Mouse (Mus musculus) cortical plate, adult 2 months (tissue): ENCODE measurements around the gene Gm10645. TPM values are rescaled to one million over a fixed set of nuclear protein-coding genes. Genes with fewer than 3 reads are reported as not detected.

Experiments used
- H3K27ac ChIP-seq: fragments of 200-500 bp; 2 replicates; pipeline ENCODE4 v1.5.1; 2012; ENCODE audit warnings: low read length, control low read depth, inconsistent platforms; ENCODE audit not compliant: insufficient read depth
- H3K4me1 ChIP-seq: fragments of 200-500 bp; 2 replicates; pipeline ENCODE4 v1.6.1; 2011; ENCODE audit warnings: low read length; ENCODE audit not compliant: control insufficient read depth, insufficient read depth
- H3K4me3 ChIP-seq: fragments of 200-500 bp; 2 replicates; pipeline ENCODE4 v1.5.1; 2011; ENCODE audit warnings: mild to moderate bottlenecking, low read length, control low read depth; ENCODE audit not compliant: insufficient read depth
- CTCF ChIP-seq: fragments of 200-500 bp; IDR thresholded peaks from 2 replicates; pipeline ENCODE4 v1.5.1; 2011; ENCODE audit warnings: mild to moderate bottlenecking, control low read depth, low read length; ENCODE audit not compliant: insufficient read depth; ENCODE audit errors: extremely low read depth
- POLR2A ChIP-seq: fragments of 200-500 bp; IDR thresholded peaks from 2 replicates; pipeline ENCODE4 v1.6.1; 2011; ENCODE audit warnings: mild to moderate bottlenecking, low read length, control low read depth; ENCODE audit not compliant: insufficient read depth; ENCODE audit errors: extremely low read depth
- polyA plus RNA-seq: library from polyadenylated mRNA; depleted of rRNA; stranded (reverse); fragments of >200 nt; gene quantifications from 2 replicates; pipeline ENCODE4 v1.2.3, GENCODE M21; 2012

Gm10645 gene
- polyA plus RNA-seq, 1 experiment, result 3.4 TPM

DNA sequence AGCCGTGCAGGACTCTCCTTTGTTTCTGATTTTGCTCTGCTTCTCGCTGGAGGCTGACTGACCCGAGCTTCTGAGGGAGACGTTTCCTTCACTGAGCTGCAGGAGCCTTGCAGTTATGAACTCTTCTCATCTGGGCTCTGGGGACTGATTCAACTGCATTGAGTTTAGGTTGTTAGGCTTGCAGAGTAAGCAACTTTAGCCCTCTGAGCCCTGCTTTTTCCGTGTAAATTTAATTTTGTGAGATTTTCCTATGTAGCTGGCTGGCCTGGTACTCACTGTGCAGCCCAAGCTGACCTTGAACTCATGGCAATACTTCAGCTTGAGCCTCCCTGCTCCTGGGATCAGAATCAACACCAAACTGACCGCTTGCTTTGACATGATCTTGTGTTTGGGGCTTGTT is 4.9 kb upstream of the Gm10645 start:
- Histone ChIP-seq H3K4me1 (peaks cover 5% of the 10 kb centered on the region), H3K4me3 (no peak overlapping the region), H3K27ac (no peak overlapping the region)
- TF ChIP-seq CTCF, result no peak
- TF ChIP-seq POLR2A, result no peak

DNA sequence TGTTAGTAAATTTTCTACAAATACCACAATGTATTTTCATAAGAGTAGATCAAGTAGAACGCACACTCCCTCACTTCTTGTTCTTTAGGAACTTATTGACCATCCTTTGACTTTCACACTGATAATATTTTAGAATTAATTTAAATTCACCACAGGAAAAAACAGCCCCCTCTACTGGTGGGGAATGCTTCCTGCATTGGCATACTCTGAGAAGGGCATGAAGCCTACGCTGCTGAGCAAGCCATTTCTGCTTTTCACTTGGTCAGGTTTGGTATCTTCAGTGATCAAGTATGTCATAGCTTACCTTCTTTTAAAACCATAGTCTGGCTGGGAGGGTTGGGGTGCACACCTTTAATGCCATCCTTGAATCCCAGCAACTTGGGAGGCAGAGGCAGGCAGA is 3.7 kb upstream of the Gm10645 start:
- H3K27ac ChIP-seq, result no peak overlapping the region
- H3K4me3 ChIP-seq, result no peak overlapping the region
- H3K4me1 ChIP-seq, result peaks cover 3% of the 10 kb centered on the region; the same call in 1 of the 2 replicates
- TF ChIP-seq CTCF (peak; percentile 33), POLR2A (no peak)

DNA sequence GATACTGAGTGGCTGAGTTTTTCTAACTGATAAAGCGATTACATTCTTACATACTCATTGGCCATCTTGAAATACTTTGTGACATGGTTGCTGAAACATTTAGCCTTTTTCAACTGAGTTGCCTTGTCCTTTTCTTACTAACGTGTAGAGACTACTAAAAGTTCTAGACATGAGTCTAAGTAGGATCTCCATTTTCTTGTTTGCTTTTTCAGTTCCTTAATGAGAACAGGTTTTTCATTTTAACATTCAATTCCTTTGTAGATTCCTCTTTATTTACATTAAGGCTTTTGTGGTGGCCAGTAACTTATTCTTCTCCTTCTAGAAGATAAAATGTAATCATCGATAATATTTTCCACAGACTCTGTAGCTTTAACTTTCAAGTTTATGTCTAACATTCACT is 3.2 kb upstream of the Gm10645 start:
- no peak overlapping the region for H3K27ac ChIP-seq
- H3K4me3 ChIP-seq, result no peak overlapping the region
- TF ChIP-seq POLR2A (no peak), CTCF (no peak)
- peaks cover 4% of the 10 kb centered on the region; the same call in 1 of the 2 replicates for H3K4me1 ChIP-seq

DNA sequence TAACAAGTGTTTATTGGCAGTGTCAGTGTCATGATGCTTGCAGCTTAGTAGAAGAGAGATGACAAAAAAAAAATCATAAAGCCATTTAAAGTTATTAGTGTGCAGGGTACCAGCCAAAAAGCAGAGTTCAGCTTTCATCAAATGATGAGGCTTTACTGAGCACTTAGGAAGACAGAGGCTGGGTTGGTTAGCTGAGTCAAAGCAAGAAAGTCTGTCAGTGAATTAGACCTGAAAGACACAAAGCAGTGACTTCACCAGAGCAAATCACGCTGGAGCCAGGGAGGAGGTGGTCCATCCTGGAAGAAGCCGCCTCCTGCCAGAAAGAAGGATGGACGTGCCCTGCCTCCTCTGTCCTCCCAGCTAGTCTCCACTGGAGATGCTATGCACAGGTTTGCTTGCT is 2.0 kb upstream of the Gm10645 start:
- TF ChIP-seq CTCF (no peak), POLR2A (no peak)
- Histone ChIP-seq H3K27ac (no peak overlapping the region), H3K4me1 (peaks cover 4% of the 10 kb centered on the region; the same call in 1 of the 2 replicates), H3K4me3 (peak overlapping the region; percentile 62; the same call in 1 of the 2 replicates)

DNA sequence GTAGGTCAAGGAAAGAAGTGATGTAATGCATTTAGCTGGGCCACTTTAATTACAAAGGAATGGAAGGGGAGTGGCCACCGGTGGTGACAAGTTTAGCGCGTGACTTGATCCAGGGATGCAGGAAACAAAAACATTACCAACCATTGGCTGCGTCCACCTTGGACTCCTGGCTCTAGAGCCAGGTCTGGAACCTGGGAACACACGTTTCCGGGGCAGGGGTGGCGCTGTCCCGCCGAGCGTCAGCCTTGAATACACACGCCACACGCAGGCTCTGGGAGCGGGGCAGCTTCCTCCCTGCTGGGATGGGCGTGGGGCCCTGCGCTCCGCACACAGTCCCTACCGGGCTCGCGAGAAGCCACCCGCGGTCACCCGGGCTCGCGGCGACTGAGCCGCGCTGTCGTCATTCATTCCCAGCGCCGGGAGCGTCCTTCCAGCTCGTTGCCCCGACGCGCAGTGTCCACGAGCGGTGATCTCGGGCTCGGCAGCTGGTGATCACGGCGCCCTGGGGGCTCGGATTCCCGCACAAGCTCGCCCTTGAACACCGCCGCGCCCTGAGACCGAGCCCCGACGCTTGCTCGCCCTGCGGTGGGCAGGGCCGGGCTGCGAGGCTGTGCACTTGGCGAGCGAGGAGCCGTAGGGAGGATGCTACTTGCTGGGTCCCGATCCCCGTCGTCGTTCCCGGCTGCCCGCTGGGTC is 587 bp downstream of the Gm10645 start, which contains the start of gene Tbc1d9:
TSS of gene Tbc1d9 (plus strand) at position 118 of the 696 bp plus-strand sequence.
- Histone ChIP-seq H3K27ac (peak within 1 kb of the TSS; percentile 96), H3K4me3 (peak within 1 kb of the TSS; percentile 62), H3K4me1 (peaks cover 4% of the 10 kb centered on the region; the same call in 1 of the 2 replicates)
- TF ChIP-seq CTCF, result no peak
- peak; percentile 82 for TF ChIP-seq POLR2A

DNA sequence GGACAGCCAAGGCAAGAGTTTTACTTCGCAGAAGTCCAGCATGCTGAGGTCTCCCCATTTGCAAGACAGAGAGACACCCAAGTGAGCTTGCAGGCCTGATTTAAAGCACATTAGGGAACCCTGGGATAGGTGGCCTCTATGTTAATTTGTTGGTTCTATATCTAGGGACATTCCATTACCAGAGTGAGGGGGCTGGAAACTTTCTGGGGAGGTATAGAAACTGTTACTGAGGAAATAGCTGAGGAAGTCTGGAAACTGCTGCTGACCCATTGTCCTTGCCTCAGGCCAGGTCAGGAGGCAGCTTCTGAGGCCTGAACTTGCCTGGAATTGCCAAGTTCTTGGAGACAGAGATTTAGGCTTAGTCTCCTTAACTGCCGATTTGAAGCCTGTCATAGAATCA is 5.4 kb downstream of the Gm10645 start:
- TF ChIP-seq POLR2A, result no peak
- TF ChIP-seq CTCF, result no peak
- Histone ChIP-seq H3K4me3 (no peak overlapping the region), H3K27ac (no peak overlapping the region), H3K4me1 (peaks cover 1% of the 10 kb centered on the region; the same call in 1 of the 2 replicates)

DNA sequence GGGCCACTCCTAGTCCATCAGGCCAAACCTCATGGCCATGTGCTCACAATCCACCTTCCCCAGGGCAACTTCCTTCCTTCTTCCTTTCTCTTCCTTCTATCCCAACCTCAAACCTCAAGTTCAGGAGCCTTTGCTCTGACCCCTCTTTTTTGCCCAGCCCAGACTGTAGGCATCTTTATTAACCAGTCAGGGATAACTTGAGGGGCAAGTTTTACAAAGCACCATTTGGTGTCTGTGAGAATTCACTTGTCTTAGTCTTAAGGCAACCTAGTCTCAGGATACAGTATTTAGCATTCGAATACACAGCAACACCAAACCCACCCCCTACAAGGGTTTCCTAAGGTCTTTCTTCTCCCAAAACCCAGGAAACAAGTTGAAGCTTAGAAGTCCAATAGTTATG is 6.4 kb downstream of the Gm10645 start:
- Histone ChIP-seq H3K4me3 (no peak overlapping the region), H3K4me1 (peaks cover 1% of the 10 kb centered on the region; the same call in 1 of the 2 replicates), H3K27ac (no peak overlapping the region)
- no peak for TF ChIP-seq POLR2A
- TF ChIP-seq CTCF, result no peak

DNA sequence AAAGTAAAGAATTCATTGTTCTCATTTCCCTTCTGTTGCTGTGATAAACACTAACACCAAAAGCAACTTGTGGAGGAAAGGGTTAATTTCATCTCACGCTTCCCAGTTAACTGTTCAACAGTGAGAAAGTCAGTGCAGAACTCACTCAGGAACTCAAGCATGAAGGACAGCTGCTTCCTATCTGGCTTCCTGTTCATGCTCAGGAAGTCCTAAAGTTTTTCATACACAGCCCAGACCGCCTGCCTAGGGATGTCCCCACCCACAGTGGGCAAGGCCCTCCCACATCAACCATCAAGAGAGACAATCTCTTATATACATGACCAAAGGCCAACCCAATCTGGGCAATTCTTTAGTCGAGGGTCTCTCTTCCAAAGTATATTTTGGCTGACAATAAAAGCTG is 7.0 kb downstream of the Gm10645 start:
- no peak for TF ChIP-seq CTCF
- TF ChIP-seq POLR2A, result no peak

DNA sequence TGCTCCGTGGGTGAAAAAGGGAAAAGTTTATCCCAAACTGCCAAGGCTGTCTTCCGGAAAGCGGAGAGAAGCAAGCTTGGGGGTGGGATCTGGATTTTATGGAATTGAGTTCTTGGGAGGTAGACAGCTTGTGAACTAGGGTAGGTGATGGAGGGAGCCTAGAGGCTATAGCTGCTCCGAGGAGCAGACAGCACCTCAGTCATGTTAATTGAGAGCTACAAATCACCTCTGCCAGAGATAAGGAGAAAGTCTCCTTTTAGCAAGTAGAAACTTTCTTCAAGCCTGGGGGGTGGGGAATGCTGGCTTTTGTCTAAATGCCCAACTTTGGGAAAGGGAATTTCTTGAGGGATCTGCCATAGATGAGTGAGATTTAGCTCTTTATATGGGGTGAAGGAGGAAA is 10.9 kb downstream of the Gm10645 start:
- no peaks in the 10 kb centered on the region for H3K4me1 ChIP-seq
- TF ChIP-seq CTCF (no peak), POLR2A (no peak)
- no peak overlapping the region for H3K27ac ChIP-seq
- H3K4me3 ChIP-seq, result no peak overlapping the region

More for the DNA sequence above, 7.0 kb downstream of the Gm10645 start:
- Histone ChIP-seq H3K27ac (no peak overlapping the region), H3K4me3 (no peak overlapping the region), H3K4me1 (no peaks in the 10 kb centered on the region)

DNA sequence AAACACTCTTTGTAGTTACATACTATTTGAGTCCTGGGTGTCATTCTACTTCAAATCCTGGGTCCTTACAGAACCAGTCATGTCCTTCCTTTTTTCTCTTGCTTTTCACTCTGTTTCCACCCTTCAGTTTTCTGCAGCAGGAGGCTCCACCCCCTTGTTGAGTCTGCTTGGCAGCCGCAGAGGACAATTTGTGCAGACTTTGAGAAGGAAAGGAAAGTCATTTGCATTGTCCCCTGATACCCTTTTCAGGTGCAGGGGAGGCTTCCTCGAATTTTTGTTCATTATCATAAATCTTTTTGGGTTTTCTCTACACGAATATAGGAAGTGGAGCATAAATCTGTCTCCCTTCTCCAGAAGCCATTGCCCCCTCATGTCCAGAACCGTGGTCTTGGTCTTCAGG is 13.5 kb downstream of the Gm10645 start:
- no peak overlapping the region for H3K4me3 ChIP-seq
- H3K27ac ChIP-seq, result no peak overlapping the region
- TF ChIP-seq CTCF (no peak), POLR2A (no peak)
- no peaks in the 10 kb centered on the region for H3K4me1 ChIP-seq

DNA sequence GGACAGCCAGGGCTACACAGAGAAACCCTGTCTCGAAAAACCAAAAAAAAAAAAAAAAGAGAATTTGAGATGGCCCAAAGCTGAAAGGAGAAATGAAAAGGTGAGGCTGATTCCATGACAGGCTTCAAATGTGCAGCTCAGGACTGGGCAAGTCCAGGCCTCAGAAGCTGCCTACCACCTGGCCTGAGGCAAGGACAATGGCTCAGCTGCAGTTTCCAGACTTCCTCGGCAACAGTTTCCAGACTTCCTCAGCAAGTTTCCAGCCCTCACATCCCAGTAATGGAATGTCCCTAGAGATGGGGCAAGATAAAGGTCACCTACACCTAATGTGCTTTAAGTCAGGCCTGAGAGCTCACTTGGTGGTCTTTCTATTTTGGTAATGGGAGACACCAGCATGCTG is 13.9 kb downstream of the Gm10645 start:
- Histone ChIP-seq H3K4me1 (no peaks in the 10 kb centered on the region), H3K27ac (no peak overlapping the region), H3K4me3 (no peak overlapping the region)
- no peak for TF ChIP-seq CTCF
- no peak for TF ChIP-seq POLR2A
